9 mouse cellular contexts compared by ENCODE assay signal in genomic region chr5:134512086-134512485, GRCm38 (mm10). TPM values are rescaled to one million over a fixed set of nuclear protein-coding genes. Genes with fewer than 3 reads are reported as not detected.
A peak's percentile ranks its signal among the peaks of the same experiment; 100 is the strongest.
DNase-seq lines count a peak whose midpoint lies in the region; ATAC-seq lines count a peak whose summit lies in the region.
"Had no signal": no experiment of that assay in that cellular context is flagged by ENCODE, and none has a peak within 500 bp of the region (broad histone marks: within the 10 kb centered on the region; RNA-seq: fewer than 3 reads in every experiment).

No protein-coding gene starts in this region.

- WGBS in forebrain, embryonic 12.5 days = 77% methylated on average over 5 of the region's 5 CpGs
- WGBS in forebrain, embryonic 11.5 days = 86% methylated on average over 5 of the region's 5 CpGs
- WGBS in neural tube, embryonic 11.5 days = 74% methylated on average over 5 of the region's 5 CpGs

- H3K36me3 ChIP-seq in forebrain, embryonic 12.5 days (replicated peaks) = peaks cover 92% of the 10 kb centered on the region
- H3K36me3 ChIP-seq in forebrain, embryonic 11.5 days (ENCODE audit: control insufficient read depth, insufficient read depth, low read length) = peaks cover 19% of the 10 kb centered on the region
- H3K36me3 ChIP-seq in neural tube, embryonic 11.5 days (ENCODE audit: control insufficient read depth, insufficient read depth, low read length) = peaks cover 28% of the 10 kb centered on the region

- intact Hi-C loops in left cerebral cortex, postnatal 25 days (cut with DNase I) = no loop called here

- no peaks in the 10 kb centered on the region for H3K27me3 ChIP-seq in forebrain, embryonic 12.5 days
- no peaks in the 10 kb centered on the region for H3K27me3 ChIP-seq in forebrain, embryonic 11.5 days (ENCODE audit: control insufficient read depth, insufficient read depth, low read length)
- no peaks in the 10 kb centered on the region for H3K27me3 ChIP-seq in neural tube, embryonic 11.5 days (ENCODE audit: control insufficient read depth, insufficient read depth, low read length)

- ATAC-seq in forebrain, embryonic 12.5 days (ENCODE audit: low FRiP score) = peak; percentile 66; the same call in 1 of the 2 replicates
- ATAC-seq in forebrain, embryonic 11.5 days (replicated peaks; ENCODE audit: low FRiP score) = no peak
- peak; percentile 58; the same call in 1 of the 2 replicates for ATAC-seq in neural tube, embryonic 11.5 days (ENCODE audit: insufficient read depth, low FRiP score, low TSS enrichment)

- no peak overlapping the region for H3K9ac ChIP-seq in forebrain, embryonic 12.5 days
- H3K9ac ChIP-seq in forebrain, embryonic 11.5 days (ENCODE audit: low read length) = no peak overlapping the region
- H3K9ac ChIP-seq in neural tube, embryonic 11.5 days (ENCODE audit: low read length) = no peak overlapping the region

- no peaks in the 10 kb centered on the region for H3K4me1 ChIP-seq in forebrain, embryonic 12.5 days
- H3K4me1 ChIP-seq in forebrain, embryonic 11.5 days (replicated peaks; ENCODE audit: control insufficient read depth, insufficient read depth, low read length) = no peaks in the 10 kb centered on the region; the same call in 1 of the 2 replicates
- no peaks in the 10 kb centered on the region for H3K4me1 ChIP-seq in neural tube, embryonic 11.5 days (ENCODE audit: control insufficient read depth, insufficient read depth, low read length)

- no peak overlapping the region for H3K4me2 ChIP-seq in forebrain, embryonic 12.5 days
- no peak overlapping the region for H3K4me2 ChIP-seq in forebrain, embryonic 11.5 days (ENCODE audit: low read depth, low read length, severe bottlenecking)
- no peak overlapping the region for H3K4me2 ChIP-seq in neural tube, embryonic 11.5 days (ENCODE audit: low read depth)

- H3K4me3 ChIP-seq in forebrain, embryonic 12.5 days (replicated peaks) = no peak overlapping the region
- no peak overlapping the region for H3K4me3 ChIP-seq in forebrain, embryonic 11.5 days (ENCODE audit: low read depth, low read length)
- H3K4me3 ChIP-seq in neural tube, embryonic 11.5 days (ENCODE audit: low read depth, low read length) = no peak overlapping the region

- no peaks in the 10 kb centered on the region for H3K9me3 ChIP-seq in forebrain, embryonic 12.5 days
- H3K9me3 ChIP-seq in forebrain, embryonic 11.5 days (ENCODE audit: control insufficient read depth, low read length) = no peaks in the 10 kb centered on the region
- H3K9me3 ChIP-seq in neural tube, embryonic 11.5 days (ENCODE audit: control insufficient read depth, low read length) = no peaks in the 10 kb centered on the region

- H3K27ac ChIP-seq in forebrain, embryonic 12.5 days = no peak overlapping the region
- H3K27ac ChIP-seq in forebrain, embryonic 11.5 days (ENCODE audit: low read depth, low read length) = no peak overlapping the region
- no peak overlapping the region for H3K27ac ChIP-seq in neural tube, embryonic 11.5 days (ENCODE audit: low read depth, low read length)

- DNase-seq in forebrain, embryonic 11.5 days (ENCODE audit: low spot score) = no peak
- no peak for DNase-seq in neural tube, embryonic 11.5 days (ENCODE audit: low spot score)
- DNase-seq in neural tube, embryonic 10.5 days (ENCODE audit: extremely low spot score, low spot score) = no peak
- peak; percentile 66 to 84 for DNase-seq in left cerebral cortex, postnatal 25 days (ENCODE audit: low spot score in 2 of 2)
- no peak for DNase-seq in thymus, adult 18-20 months
- no peak for DNase-seq in kidney, adult 11 months
- no peak for DNase-seq in cerebellum, adult 8-10 months

RNA-seq across cellular contexts. Expression of gene Clip2, which starts 40.1 kb away (rescaled TPM):
- polyA plus RNA-seq in forebrain, embryonic 12.5 days (2016; fragmentation: Nextera tagmentation; extraction: Ambion mirVana) = 9.8 and 11.1 TPM in 2 replicates
- polyA plus RNA-seq in forebrain, embryonic 11.5 days (2014; fragmentation: Nextera tagmentation; extraction: Ambion mirVana) = 6.1 and 6.8 TPM in 2 replicates
- polyA plus RNA-seq in neural tube, embryonic 11.5 days (2014; fragmentation: Nextera tagmentation; extraction: Ambion mirVana) = 7.6 and 8.1 TPM in 2 replicates
- total RNA-seq in left cerebral cortex, postnatal 25 days (2021) = 100 to 1,000 TPM; 106 to 120 TPM

RNA-seq across cellular contexts. Expression of gene Syna, which starts 47.9 kb away (rescaled TPM):
- polyA plus RNA-seq in forebrain, embryonic 12.5 days (2016; fragmentation: Nextera tagmentation; extraction: Ambion mirVana) = 0.14 and 0.27 TPM in 2 replicates
- not detected in 2 replicates for polyA plus RNA-seq in forebrain, embryonic 11.5 days (2014; fragmentation: Nextera tagmentation; extraction: Ambion mirVana)
- not detected in 2 replicates for polyA plus RNA-seq in neural tube, embryonic 11.5 days (2014; fragmentation: Nextera tagmentation; extraction: Ambion mirVana)
- total RNA-seq in left cerebral cortex, postnatal 25 days (2021) = under 1 TPM; 0.16 to 0.23 TPM
- total RNA-seq: common myeloid progenitor, adult 5-6 weeks had no signal

RNA-seq across cellular contexts. Expression of gene Gtf2ird1, which starts 55.6 kb away (rescaled TPM):
- polyA plus RNA-seq in forebrain, embryonic 12.5 days (2016; fragmentation: Nextera tagmentation; extraction: Ambion mirVana) = 111 and 112 TPM in 2 replicates
- polyA plus RNA-seq in forebrain, embryonic 11.5 days (2014; fragmentation: Nextera tagmentation; extraction: Ambion mirVana) = 99.8 and 103 TPM in 2 replicates
- polyA plus RNA-seq in neural tube, embryonic 11.5 days (2014; fragmentation: Nextera tagmentation; extraction: Ambion mirVana) = 75.6 and 79.9 TPM in 2 replicates
- 10 to 100 TPM; 42.5 to 43.7 TPM for total RNA-seq in left cerebral cortex, postnatal 25 days (2021)

Comparison
In these comparisons a context has a peak if more than half of its experiments do, and no peak if none do; other contexts are left out.
1. DNase-seq: peak in left cerebral cortex, postnatal 25 days (2 of 2); none in forebrain, embryonic 11.5 days (single experiment), neural tube, embryonic 11.5 days (single experiment), neural tube, embryonic 10.5 days (single experiment), thymus, adult 18-20 months (0 of 2), kidney, adult 11 months (single experiment) and cerebellum, adult 8-10 months (single experiment).